Mouse (Mus musculus): ENCODE results near the gene Sugct.

DNA sequence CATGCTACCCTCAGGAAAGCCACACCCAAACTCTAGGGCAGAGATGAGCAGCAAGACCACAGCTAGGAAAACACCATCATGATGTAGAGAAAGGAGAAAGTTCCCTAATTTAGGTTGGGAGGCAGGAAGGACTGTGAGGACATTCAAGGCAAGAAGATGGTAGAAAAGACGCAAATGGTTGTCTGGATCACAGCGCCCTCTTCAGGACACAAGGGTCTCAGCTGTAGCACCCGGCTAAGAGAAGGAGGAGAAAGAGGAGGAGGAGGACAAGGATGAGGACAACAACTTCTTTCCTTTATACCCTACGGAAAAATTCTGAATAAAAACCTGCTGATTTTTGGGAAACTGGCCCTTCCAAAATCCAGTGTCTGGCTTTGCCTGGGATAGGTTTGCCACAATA, 774.0 kb downstream of the Sugct start:
- TF ChIP-seq CTCF (IDR thresholded peaks at IDR 0.05; ENCODE audit: low read depth): peak; percentile 47
- TF ChIP-seq EP300 (IDR thresholded peaks at IDR 0.05; ENCODE audit: low read depth): no peak
